Mouse (Mus musculus) embryo, embryonic 10 days (tissue): Measurements from ENCODE around the gene Fndc9.

Experiments used
- DNase-seq: peaks from one replicate; pipeline ENCODE4 v3.0.0-alpha.2; 2015; ENCODE audit warnings: low spot score

Gene Fndc9

GRCm38 (mm10) chr11:46278140-46278539 lies 42.8 kb downstream of the Fndc9 start:
- DNase-seq, result no peak

- no peak for DNase-seq
Measured at GRCm38 (mm10) chr11:46278709-46279108, 43.4 kb downstream of the Fndc9 start.

DNA sequence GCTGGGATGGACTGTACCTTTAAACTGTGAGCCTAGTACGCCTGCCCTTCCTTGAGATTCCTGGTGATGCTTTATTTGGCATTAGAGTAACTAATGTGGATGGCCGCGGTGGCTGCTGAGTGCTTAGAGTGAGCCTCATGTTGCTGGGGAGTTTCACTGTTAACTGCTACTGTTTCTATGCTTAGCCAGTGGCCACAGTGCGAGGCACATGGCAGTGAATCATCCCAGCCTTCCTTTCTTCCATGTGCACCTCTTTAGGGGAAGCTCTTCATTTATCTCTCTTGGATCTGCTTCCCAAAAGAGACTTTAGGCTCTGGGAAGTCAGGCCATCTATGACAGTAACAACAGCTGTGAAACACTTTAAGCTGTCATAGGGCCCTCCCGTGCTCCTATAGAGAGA lies 47.3 kb downstream of the Fndc9 start:
- no peak for DNase-seq

DNA sequence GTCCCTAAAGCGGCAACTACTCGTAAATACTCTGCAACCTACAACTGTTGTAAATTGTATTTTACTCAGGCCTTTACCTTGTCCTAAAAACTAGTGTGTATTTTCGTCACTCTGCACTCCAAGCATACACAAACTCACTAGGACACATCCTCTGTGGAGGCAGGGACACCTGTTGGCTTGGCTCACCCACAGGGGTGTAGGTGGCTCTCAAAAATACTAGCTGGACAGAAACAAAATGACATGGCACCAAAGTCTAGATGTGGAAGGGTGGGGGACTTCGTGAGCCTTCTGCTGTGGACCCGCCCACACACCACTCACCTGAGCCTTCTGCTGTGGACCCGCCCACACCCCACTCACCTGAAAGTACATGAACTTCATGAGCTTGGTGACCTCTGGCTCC lies 48.5 kb downstream of the Fndc9 start:
- no peak for DNase-seq

DNA sequence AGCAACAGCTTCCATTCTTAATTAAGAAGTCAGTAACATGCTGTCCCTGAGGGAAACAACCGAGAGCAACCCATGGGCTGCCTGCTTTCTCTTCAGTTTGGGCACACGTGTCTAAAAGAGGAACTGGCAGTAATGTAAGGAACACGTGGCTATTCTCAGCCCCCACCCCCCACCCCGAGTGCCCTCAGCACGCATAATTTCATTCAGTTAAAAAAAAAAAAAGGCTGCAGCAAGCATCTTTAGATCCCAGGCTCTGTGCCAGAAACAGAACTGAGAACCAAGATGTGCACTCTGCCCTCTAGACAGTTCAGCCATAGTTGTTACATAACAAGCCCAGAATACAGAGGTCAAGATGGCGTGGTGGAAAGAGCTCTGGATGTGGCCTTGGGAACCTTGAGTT lies 51.5 kb downstream of the Fndc9 start:
- no peak for DNase-seq

DNA sequence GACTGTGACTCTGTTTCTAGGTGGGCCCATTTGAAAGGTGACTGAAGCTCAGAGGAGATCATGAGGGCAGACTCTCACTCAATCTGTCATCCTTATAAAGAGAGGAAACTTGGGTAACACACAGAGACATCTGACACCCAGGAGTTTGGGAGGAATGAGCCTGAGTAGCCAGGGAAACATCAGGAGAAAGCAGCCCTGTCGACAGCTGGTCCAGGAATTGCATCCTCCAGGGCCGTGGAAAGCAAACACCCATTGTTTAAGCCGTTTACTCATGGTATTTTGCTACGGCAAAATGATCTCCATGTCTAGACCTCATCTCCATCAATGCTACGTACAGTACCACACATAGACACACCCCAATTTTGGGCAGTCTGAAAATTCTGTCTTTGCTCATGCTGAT lies 52.8 kb downstream of the Fndc9 start:
- DNase-seq, result no peak

- no peak for DNase-seq
Measured at GRCm38 (mm10) chr11:46289022-46289421, 53.7 kb downstream of the Fndc9 start.
